Mouse (Mus musculus) kidney, embryonic 14.5 days (tissue): ENCODE measurements around the gene Nhsl1. TPM values are rescaled to one million over a fixed set of nuclear protein-coding genes. Genes with fewer than 3 reads are reported as not detected.

Experiments used
- ATAC-seq: fragments of 200-750 bp; cut with Nextera tagmentation; 2 replicates; pipeline ENCODE4 v1.8.0; 2017; ENCODE audit warnings: moderate number of reproducible peaks, mild to moderate bottlenecking, moderate TSS enrichment, moderate library complexity; ENCODE audit not compliant: low FRiP score, low TSS enrichment
- H3K27ac ChIP-seq: fragments of 300-500 bp; sonication (generic); 2 replicates; pipeline ENCODE4 v1.5.1; 2014; ENCODE audit warnings: low read depth, mild to moderate bottlenecking, low read length, moderate library complexity, mixed read lengths
- H3K27me3 ChIP-seq: fragments of 300-500 bp; sonication (generic); 2 replicates; pipeline ENCODE4 v1.6.1; 2014; ENCODE audit warnings: mild to moderate bottlenecking, low read length; ENCODE audit not compliant: control insufficient read depth, insufficient read depth
- H3K36me3 ChIP-seq: fragments of 300-500 bp; sonication (generic); 2 replicates; pipeline ENCODE4 v1.6.1; 2014; ENCODE audit warnings: low read length, mixed read lengths; ENCODE audit not compliant: control insufficient read depth, insufficient read depth
- H3K4me1 ChIP-seq: fragments of 300-500 bp; sonication (generic); 2 replicates; pipeline ENCODE4 v1.6.1; 2014; ENCODE audit warnings: low read length, mixed read lengths; ENCODE audit not compliant: control insufficient read depth, insufficient read depth
- H3K4me2 ChIP-seq: fragments of 300-500 bp; sonication (generic); replicated peaks from 2 replicates; pipeline ENCODE4 v1.6.1; 2014; ENCODE audit warnings: low read depth, mild to moderate bottlenecking, low read length
- H3K4me3 ChIP-seq: fragments of 300-500 bp; sonication (generic); 2 replicates; pipeline ENCODE4 v1.5.1; 2014; ENCODE audit warnings: mild to moderate bottlenecking, low read length
- H3K9ac ChIP-seq: fragments of 300-500 bp; sonication (generic); 2 replicates; pipeline ENCODE4 v1.6.1; 2014; ENCODE audit warnings: low read depth, mild to moderate bottlenecking, low read length, moderate library complexity
- H3K9me3 ChIP-seq: fragments of 300-500 bp; sonication (generic); 2 replicates; pipeline ENCODE4 v1.6.1; 2016; ENCODE audit warnings: low read length; ENCODE audit not compliant: control insufficient read depth
- WGBS: fragments of 180-500 bp; shearing (Covaris S2); extraction: QIAGEN DNeasy Blood & Tissue Kit; methylation state at CpG from one replicate; pipeline ENCODE4 v1.1.7; 2014; 5-methylcytosine and 5-hydroxymethylcytosine counted together
- polyA plus RNA-seq: library from polyadenylated mRNA; unstranded; fragments of >200 nt; fragmentation: Nextera tagmentation; extraction: Ambion mirVana; gene quantifications from 2 replicates; pipeline ENCODE4 v1.2.1, GENCODE M21; 2014

The Nhsl1 gene
- polyA plus RNA-seq, 1 experiment from 2014 or later = 11.9 TPM

DNA sequence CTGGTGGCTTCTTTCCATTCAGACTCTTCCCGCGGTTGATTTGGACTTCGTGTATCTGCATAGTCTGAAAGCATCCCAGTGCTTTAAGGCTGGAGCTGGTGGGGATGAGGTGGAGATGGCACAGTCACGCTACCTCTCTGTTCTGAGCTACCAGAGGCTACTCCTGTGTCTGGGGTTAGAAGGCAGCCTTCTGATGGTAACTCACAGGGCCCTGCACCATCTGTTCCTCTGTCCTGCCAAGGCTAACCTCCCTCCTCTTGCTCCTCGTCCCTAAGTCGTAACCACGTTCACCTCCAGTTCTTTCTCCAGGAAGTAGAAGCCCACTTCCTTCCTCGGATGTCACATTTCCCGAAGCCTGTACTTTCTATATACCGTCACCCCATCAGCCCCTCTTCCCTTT is 171.2 kb downstream of the Nhsl1 start:
- Histone ChIP-seq H3K9ac (no peak overlapping the region), H3K4me3 (no peak overlapping the region), H3K4me2 (no peak overlapping the region), H3K9me3 (no peaks in the 10 kb centered on the region), H3K27ac (no peak overlapping the region), H3K36me3 (no peaks in the 10 kb centered on the region), H3K27me3 (no peaks in the 10 kb centered on the region), H3K4me1 (peaks cover 14% of the 10 kb centered on the region; the same call in 1 of the 2 replicates)
- WGBS = 79% methylated on average over 10 of the region's 10 CpGs
- ATAC-seq = no peak

DNA sequence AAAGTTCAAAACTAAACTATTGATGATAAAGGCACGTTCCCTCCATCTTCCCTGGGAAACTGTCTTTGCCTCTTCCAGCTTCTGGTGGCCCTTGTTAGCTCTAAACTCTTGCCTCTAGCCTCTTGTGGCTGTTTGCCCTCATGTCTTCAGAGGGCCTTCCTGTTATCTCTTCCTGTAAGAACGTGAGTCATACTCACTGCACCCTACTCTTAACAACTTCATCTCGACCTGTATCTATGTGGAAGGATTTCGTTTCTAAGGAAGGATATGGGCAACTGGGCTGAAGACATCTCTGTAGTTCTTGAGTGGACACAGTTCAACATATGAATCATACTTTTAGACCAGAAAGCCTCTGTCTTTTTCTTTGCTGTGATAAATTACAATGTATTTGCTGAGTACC is 173.2 kb downstream of the Nhsl1 start:
- WGBS = 83% methylated on average over 4 of the region's 4 CpGs
- Histone ChIP-seq H3K4me1 (peaks cover 14% of the 10 kb centered on the region; the same call in 1 of the 2 replicates), H3K4me3 (no peak overlapping the region), H3K9me3 (no peaks in the 10 kb centered on the region), H3K27ac (no peak overlapping the region), H3K9ac (no peak overlapping the region), H3K4me2 (no peak overlapping the region), H3K27me3 (no peaks in the 10 kb centered on the region), H3K36me3 (no peaks in the 10 kb centered on the region)
- no peak for ATAC-seq

DNA sequence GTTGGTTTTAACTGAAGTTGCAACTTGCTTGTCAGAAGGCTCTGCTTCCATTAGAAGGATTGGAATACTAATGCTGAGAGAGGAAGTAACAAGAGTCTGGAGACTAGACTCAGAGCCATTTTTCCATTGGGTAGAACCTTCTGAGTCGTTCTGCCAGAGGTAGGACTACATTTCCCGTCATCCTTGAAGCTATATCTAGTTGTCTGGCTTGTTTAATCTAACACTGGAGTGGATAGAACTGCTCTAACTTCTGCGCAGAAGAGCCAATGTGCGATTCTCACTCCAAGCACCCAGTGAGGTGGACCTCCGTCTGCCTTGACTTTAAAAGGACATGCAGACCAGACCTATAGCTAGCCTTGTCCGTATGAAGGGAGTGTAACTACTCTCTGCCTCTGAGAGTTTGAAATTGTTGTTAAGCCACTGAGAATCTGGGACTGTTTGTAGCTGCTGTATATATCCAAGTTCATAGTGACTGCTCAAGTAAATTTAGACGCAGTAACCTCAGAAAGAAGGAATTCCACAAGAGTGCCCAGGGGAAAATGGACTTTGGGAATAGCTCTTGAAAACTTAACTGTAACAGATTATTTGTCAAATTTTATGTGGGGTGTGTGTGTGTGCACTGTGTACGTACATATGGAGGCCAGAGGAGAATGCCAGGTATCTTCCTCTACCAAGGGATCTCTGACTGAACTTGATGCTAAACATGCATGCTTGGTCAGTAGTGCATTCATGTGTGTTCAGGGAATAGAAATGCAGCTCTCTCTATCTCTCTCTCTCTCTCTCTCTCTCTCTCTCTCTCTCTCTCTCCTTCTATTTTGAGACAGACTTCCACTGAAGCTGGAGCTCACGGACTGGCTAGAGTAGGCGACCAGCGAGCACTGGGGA is 174.5 kb downstream of the Nhsl1 start:
- Histone ChIP-seq H3K36me3 (peaks cover 1% of the 10 kb centered on the region; the same call in 1 of the 2 replicates), H3K4me1 (peaks cover 14% of the 10 kb centered on the region; the same call in 1 of the 2 replicates), H3K4me3 (no peak overlapping the region), H3K9ac (no peak overlapping the region), H3K27me3 (no peaks in the 10 kb centered on the region), H3K4me2 (no peak overlapping the region), H3K9me3 (no peaks in the 10 kb centered on the region), H3K27ac (no peak overlapping the region)
- WGBS = 69% methylated on average over 11 of the region's 11 CpGs
- ATAC-seq = peak; percentile 61; the same call in 1 of the 2 replicates

DNA sequence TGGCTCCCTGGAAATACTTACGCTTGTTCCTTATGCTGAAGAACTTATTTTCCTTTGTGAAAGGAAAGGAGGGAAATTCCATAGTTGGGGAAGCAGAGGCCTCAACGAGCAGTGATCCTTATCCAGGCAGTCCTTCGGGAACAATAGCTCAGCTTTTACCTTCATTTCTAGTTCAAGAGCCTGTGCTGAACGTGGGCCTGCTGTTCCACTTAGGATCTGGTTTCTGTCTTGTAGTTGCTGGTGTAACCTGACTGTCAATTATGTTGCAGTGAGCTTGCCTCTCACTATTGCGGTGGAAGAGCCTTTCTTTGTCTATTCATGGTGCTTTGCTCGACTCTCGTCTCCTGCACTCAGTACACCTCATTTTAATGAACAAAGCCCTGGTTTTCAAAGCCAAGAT is 175.5 kb downstream of the Nhsl1 start:
- H3K27me3 ChIP-seq = no peaks in the 10 kb centered on the region
- peaks cover 14% of the 10 kb centered on the region; the same call in 1 of the 2 replicates for H3K4me1 ChIP-seq
- H3K9me3 ChIP-seq = no peaks in the 10 kb centered on the region
- peak; percentile 68 for ATAC-seq
- no peak overlapping the region for H3K9ac ChIP-seq
- H3K4me3 ChIP-seq = no peak overlapping the region
- WGBS = 44% methylated on average over 7 of the region's 7 CpGs
- no peak overlapping the region for H3K27ac ChIP-seq
- H3K36me3 ChIP-seq = peaks cover 3% of the 10 kb centered on the region; the same call in 1 of the 2 replicates
- no peak overlapping the region for H3K4me2 ChIP-seq

- Histone ChIP-seq H3K36me3 (peaks cover 3% of the 10 kb centered on the region; the same call in 1 of the 2 replicates), H3K4me2 (no peak overlapping the region)
- 79% methylated on average over 7 of the region's 7 CpGs for WGBS
Observed at GRCm38 (mm10) chr10:18497066-18497465, 178.3 kb downstream of the Nhsl1 start.

DNA sequence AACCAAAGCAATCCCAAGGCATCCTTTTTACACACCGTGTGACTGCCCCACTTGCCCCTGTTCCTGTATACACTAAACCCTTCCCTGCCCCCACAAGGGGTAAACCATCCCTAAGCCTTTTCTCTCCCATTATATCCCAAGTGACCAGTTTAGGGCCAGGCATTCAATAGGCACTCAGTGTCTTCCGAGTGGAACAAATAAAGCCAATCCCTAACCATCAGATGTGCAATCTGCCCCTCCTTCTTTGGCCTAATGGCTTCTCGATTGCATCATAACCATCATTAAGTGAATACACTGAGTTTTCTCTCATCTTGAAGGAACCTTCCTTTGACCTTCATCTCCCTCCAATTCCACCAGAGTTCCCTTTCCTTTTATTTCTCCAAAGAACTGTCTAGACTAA is 183.2 kb downstream of the Nhsl1 start:
- Histone ChIP-seq H3K27ac (no peak overlapping the region), H3K9me3 (no peaks in the 10 kb centered on the region), H3K4me3 (no peak overlapping the region), H3K27me3 (no peaks in the 10 kb centered on the region), H3K9ac (no peak overlapping the region), H3K36me3 (peaks cover 3% of the 10 kb centered on the region; the same call in 1 of the 2 replicates), H3K4me2 (no peak overlapping the region), H3K4me1 (no peaks in the 10 kb centered on the region)
- ATAC-seq = no peak
- WGBS = 67% methylated on average over 3 of the region's 3 CpGs

More at GRCm38 (mm10) chr10:18497066-18497465, 178.3 kb downstream of the Nhsl1 start:
- no peaks in the 10 kb centered on the region for H3K9me3 ChIP-seq
- no peak overlapping the region for H3K9ac ChIP-seq
- H3K27me3 ChIP-seq = no peaks in the 10 kb centered on the region
- H3K4me3 ChIP-seq = no peak overlapping the region
- H3K27ac ChIP-seq = no peak overlapping the region
- H3K4me1 ChIP-seq = peaks cover 7% of the 10 kb centered on the region; the same call in 1 of the 2 replicates
- no peak for ATAC-seq

DNA sequence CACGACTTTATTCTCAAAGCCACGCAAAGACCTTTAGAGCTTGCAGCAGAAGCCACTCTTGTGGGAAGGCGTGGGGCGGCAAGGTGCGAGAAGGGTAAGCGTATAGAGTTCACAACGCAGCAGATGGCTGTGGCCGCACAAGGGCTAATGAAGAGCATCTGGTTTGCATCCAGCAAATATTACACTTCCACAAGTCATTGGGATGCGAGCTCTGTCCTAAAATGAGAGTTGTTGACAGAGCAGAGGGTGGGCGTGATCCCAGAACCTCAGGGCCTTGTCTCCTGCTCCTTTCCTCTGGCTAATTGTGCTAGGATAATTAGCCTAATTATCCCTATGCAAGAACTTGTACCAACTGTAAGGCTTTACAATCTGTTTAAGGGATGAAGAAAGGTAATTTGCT is 186.9 kb downstream of the Nhsl1 start:
- 68% methylated on average over 10 of the region's 10 CpGs for WGBS
- ATAC-seq = no peak
- no peaks in the 10 kb centered on the region for H3K4me1 ChIP-seq
- no peaks in the 10 kb centered on the region; the same call in 1 of the 2 replicates for H3K36me3 ChIP-seq
- H3K4me3 ChIP-seq = no peak overlapping the region
- no peak overlapping the region for H3K27ac ChIP-seq
- no peak overlapping the region for H3K9ac ChIP-seq
- no peak overlapping the region for H3K4me2 ChIP-seq
- no peaks in the 10 kb centered on the region for H3K27me3 ChIP-seq
- H3K9me3 ChIP-seq = no peaks in the 10 kb centered on the region

GRCm38 (mm10) chr10:18506501-18506946 is 187.7 kb downstream of the Nhsl1 start:
- Histone ChIP-seq H3K36me3 (peaks cover under 1% of the 10 kb centered on the region; the same call in 1 of the 2 replicates), H3K4me2 (no peak overlapping the region), H3K4me3 (no peak overlapping the region), H3K27ac (peak overlapping the region; percentile 51; the same call in 1 of the 2 replicates), H3K4me1 (no peaks in the 10 kb centered on the region), H3K9ac (no peak overlapping the region), H3K27me3 (no peaks in the 10 kb centered on the region), H3K9me3 (no peaks in the 10 kb centered on the region)
- 54% methylated on average over 6 of the region's 6 CpGs for WGBS
- 0 out of 2 replicates have a peak, but pooled peaks have one; percentile 43 for ATAC-seq
